19 mouse cellular contexts compared by ENCODE assay signal in the genomic region with DNA sequence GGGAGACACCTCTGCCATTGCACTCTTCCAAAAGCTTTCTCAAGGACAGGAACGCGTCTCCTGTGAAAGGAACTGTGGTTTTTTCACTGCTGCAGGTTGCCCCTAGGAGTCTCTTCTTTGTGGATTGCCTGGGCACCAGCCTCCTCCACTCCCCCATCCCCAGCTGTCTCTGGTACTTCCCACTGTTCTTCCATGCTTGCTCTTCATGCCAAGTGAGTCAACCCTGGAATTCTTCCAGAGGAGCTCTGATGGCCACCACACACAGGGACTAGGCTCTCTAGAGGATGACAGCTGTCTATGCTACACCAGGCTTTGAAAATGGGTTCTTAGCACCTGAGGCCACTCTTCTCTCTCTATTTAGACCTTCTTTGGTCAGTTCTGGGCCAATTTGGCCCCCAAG. TPM values are rescaled to one million over a fixed set of nuclear protein-coding genes. Genes with fewer than 3 reads are reported as not detected.
DNase-seq lines count a peak whose midpoint lies in the region; ATAC-seq and TF ChIP-seq lines count a peak whose summit lies in the region.
"Had no signal": no experiment of that assay in that cellular context is flagged by ENCODE, and none has a peak within 500 bp of the region (broad histone marks: within the 10 kb centered on the region; RNA-seq: fewer than 3 reads in every experiment).

No protein-coding gene starts in this region.

- no peak overlapping the region for H3K4me2 ChIP-seq in forebrain, postnatal 0 days (ENCODE audit: low read depth)
- H3K4me2 ChIP-seq in heart, embryonic 13.5 days: peak overlapping the region; percentile 88
- no peak overlapping the region for H3K4me2 ChIP-seq in midbrain, embryonic 16.5 days (ENCODE audit: low read length)
- H3K4me2 ChIP-seq: limb, embryonic 12.5 days; liver, embryonic 13.5 days; midbrain, embryonic 13.5 days had no signal

- ATAC-seq in forebrain, postnatal 0 days: no peak
- no peak for ATAC-seq in heart, embryonic 13.5 days (ENCODE audit: extremely low read depth, insufficient number of reproducible peaks, low FRiP score, low TSS enrichment)
- ATAC-seq in midbrain, embryonic 16.5 days: no peak
- ATAC-seq: forebrain, embryonic 14.5 days; midbrain, embryonic 13.5 days had no signal

- peaks cover 70% of the 10 kb centered on the region for H3K4me1 ChIP-seq in forebrain, embryonic 10.5 days
- H3K4me1 ChIP-seq in forebrain, postnatal 0 days (ENCODE audit: insufficient read depth): peaks cover 16% of the 10 kb centered on the region; the same call in 1 of the 2 replicates
- peaks cover 65% of the 10 kb centered on the region for H3K4me1 ChIP-seq in heart, embryonic 13.5 days
- peaks cover 32% of the 10 kb centered on the region for H3K4me1 ChIP-seq in hindbrain, embryonic 10.5 days (replicated peaks)
- peaks cover 15% of the 10 kb centered on the region for H3K4me1 ChIP-seq in midbrain, embryonic 16.5 days (ENCODE audit: control insufficient read depth, insufficient read depth, low read length)

- H3K36me3 ChIP-seq in forebrain, embryonic 10.5 days (replicated peaks): no peaks in the 10 kb centered on the region
- H3K36me3 ChIP-seq in forebrain, postnatal 0 days (ENCODE audit: insufficient read depth): no peaks in the 10 kb centered on the region
- no peaks in the 10 kb centered on the region for H3K36me3 ChIP-seq in heart, embryonic 13.5 days
- no peaks in the 10 kb centered on the region for H3K36me3 ChIP-seq in hindbrain, embryonic 10.5 days
- no peaks in the 10 kb centered on the region for H3K36me3 ChIP-seq in midbrain, embryonic 16.5 days (ENCODE audit: control insufficient read depth, insufficient read depth, low read length)
- H3K36me3 ChIP-seq: embryonic facial prominence, embryonic 10.5 days; limb, embryonic 12.5 days; liver, embryonic 13.5 days; midbrain, embryonic 13.5 days had no signal

- DNase-seq in forebrain, embryonic 10.5 days (ENCODE audit: extremely low spot score, low spot score): no peak
- no peak for DNase-seq in forebrain, postnatal 0 days
- DNase-seq in heart, postnatal 36 days: no peak
- peak; percentile 50 to 51 for DNase-seq in right cerebral cortex, adult 2 months (ENCODE audit: low spot score in 2 of 2)
- no peak for DNase-seq in right cerebral cortex, postnatal 4 days
- DNase-seq in hindbrain, embryonic 10.5 days (ENCODE audit: low spot score): no peak
- DNase-seq: adrenal gland, postnatal 14 days; cerebellum, adult 18-20 months; kidney, adult 8-10 months; kidney, postnatal 25 days; liver, embryonic 13.5 days; thymus, postnatal 25 days had no signal

- H3K27me3 ChIP-seq in forebrain, embryonic 10.5 days (ENCODE audit: poor library complexity, severe bottlenecking): peaks cover 100% of the 10 kb centered on the region
- peaks cover 24% of the 10 kb centered on the region for H3K27me3 ChIP-seq in forebrain, postnatal 0 days (ENCODE audit: insufficient read depth, low read length)
- H3K27me3 ChIP-seq in heart, embryonic 13.5 days (replicated peaks): peaks cover 99% of the 10 kb centered on the region
- H3K27me3 ChIP-seq in hindbrain, embryonic 10.5 days (ENCODE audit: insufficient read depth, poor library complexity, severe bottlenecking): peaks cover 100% of the 10 kb centered on the region
- peaks cover 77% of the 10 kb centered on the region for H3K27me3 ChIP-seq in midbrain, embryonic 16.5 days (ENCODE audit: control insufficient read depth, insufficient read depth, low read depth, low read length)

- no peak for TF ChIP-seq CTCF in forebrain, postnatal 0 days (IDR thresholded peaks at IDR 0.05; ENCODE audit: low read depth)

- H3K9me3 ChIP-seq in forebrain, embryonic 10.5 days: no peaks in the 10 kb centered on the region
- no peaks in the 10 kb centered on the region for H3K9me3 ChIP-seq in forebrain, postnatal 0 days (ENCODE audit: low read length)
- no peaks in the 10 kb centered on the region for H3K9me3 ChIP-seq in heart, embryonic 13.5 days
- H3K9me3 ChIP-seq in hindbrain, embryonic 10.5 days: no peaks in the 10 kb centered on the region
- H3K9me3 ChIP-seq in midbrain, embryonic 16.5 days (replicated peaks; ENCODE audit: control insufficient read depth, low read length, poor library complexity, severe bottlenecking): no peaks in the 10 kb centered on the region
- H3K9me3 ChIP-seq: embryonic facial prominence, embryonic 10.5 days; limb, embryonic 12.5 days; liver, embryonic 13.5 days; midbrain, embryonic 13.5 days had no signal

- WGBS in forebrain, embryonic 10.5 days: 80% methylated on average over 2 of the region's 2 CpGs
- WGBS in forebrain, postnatal 0 days: 82% methylated on average over 2 of the region's 2 CpGs
- 60% methylated on average over 2 of the region's 2 CpGs for WGBS in heart, embryonic 13.5 days
- 73% methylated on average over 2 of the region's 2 CpGs for WGBS in hindbrain, embryonic 10.5 days
- 77% methylated on average over 2 of the region's 2 CpGs for WGBS in midbrain, embryonic 16.5 days

- H3K4me3 ChIP-seq in forebrain, embryonic 10.5 days: 0 out of 2 replicates have a peak overlapping the region, but pooled peaks have one; percentile 85
- H3K4me3 ChIP-seq in forebrain, postnatal 0 days (ENCODE audit: low read depth, low read length): no peak overlapping the region
- peak overlapping the region; percentile 77; the same call in 1 of the 2 replicates for H3K4me3 ChIP-seq in heart, embryonic 13.5 days
- no peak overlapping the region for H3K4me3 ChIP-seq in hindbrain, embryonic 10.5 days
- no peak overlapping the region for H3K4me3 ChIP-seq in midbrain, embryonic 16.5 days (ENCODE audit: low read depth, low read length)
- H3K4me3 ChIP-seq: left cerebral cortex, adult 2 months; limb, embryonic 12.5 days; liver, embryonic 13.5 days; midbrain, embryonic 13.5 days had no signal

- H3K27ac ChIP-seq in forebrain, embryonic 10.5 days: no peak overlapping the region
- H3K27ac ChIP-seq in forebrain, postnatal 0 days (ENCODE audit: low read depth, low read length): no peak overlapping the region
- H3K27ac ChIP-seq in heart, embryonic 13.5 days (replicated peaks): no peak overlapping the region
- H3K27ac ChIP-seq in hindbrain, embryonic 10.5 days: no peak overlapping the region
- no peak overlapping the region for H3K27ac ChIP-seq in midbrain, embryonic 16.5 days (ENCODE audit: low read length)
- H3K27ac ChIP-seq: embryonic facial prominence, embryonic 10.5 days; left cerebral cortex, adult 2 months; limb, embryonic 12.5 days; liver, embryonic 13.5 days; midbrain, embryonic 13.5 days had no signal

- intact Hi-C loops in heart, postnatal 36 days (cut with DNase I): no loop called here

- no peak overlapping the region for H3K9ac ChIP-seq in forebrain, postnatal 0 days
- no peak overlapping the region for H3K9ac ChIP-seq in heart, embryonic 13.5 days
- H3K9ac ChIP-seq in midbrain, embryonic 16.5 days (ENCODE audit: low read depth, low read length): no peak overlapping the region
- H3K9ac ChIP-seq: limb, embryonic 12.5 days; liver, embryonic 13.5 days; midbrain, embryonic 13.5 days had no signal

RNA-seq across cellular contexts. Expression of a gene that starts 1.8 kb away (rescaled TPM):
- 2.9 and 3.6 TPM in 2 replicates for polyA plus RNA-seq in forebrain, embryonic 10.5 days (2016; fragmentation: Nextera tagmentation; extraction: Ambion mirVana)
- total RNA-seq in forebrain, postnatal 0 days (2014; rRNA removed): 3.4 and 8.2 TPM in 2 replicates
- polyA plus RNA-seq in forebrain, postnatal 0 days (2015; fragmentation: Nextera tagmentation; extraction: Ambion mirVana): 0.40 and 0.77 TPM in 2 replicates
- 7.4 and 7.8 TPM in 2 replicates for polyA plus RNA-seq in heart, embryonic 13.5 days (2015; fragmentation: Nextera tagmentation; extraction: Ambion mirVana)
- total RNA-seq in heart, postnatal 36 days (2021): 100 to 1,000 TPM; 127 to 161 TPM
- polyA plus RNA-seq in hindbrain, embryonic 10.5 days (2016; fragmentation: Nextera tagmentation; extraction: Ambion mirVana): 0.55 and 0.93 TPM in 2 replicates
- 0.29 and 0.40 TPM in 2 replicates for polyA plus RNA-seq in midbrain, embryonic 16.5 days (2015; fragmentation: Nextera tagmentation; extraction: Ambion mirVana)

Comparison
In these comparisons a context has a peak if more than half of its experiments do, and no peak if none do; other contexts are left out.
1. DNase-seq: peak in right cerebral cortex, adult 2 months (2 of 2); none in forebrain, embryonic 10.5 days (single experiment), forebrain, postnatal 0 days (single experiment), heart, postnatal 36 days (0 of 2), right cerebral cortex, postnatal 4 days (single experiment) and hindbrain, embryonic 10.5 days (single experiment).
2. H3K4me3 ChIP-seq: peak in forebrain, embryonic 10.5 days (single experiment) and heart, embryonic 13.5 days (single experiment); none in forebrain, postnatal 0 days (single experiment), hindbrain, embryonic 10.5 days (single experiment) and midbrain, embryonic 16.5 days (single experiment).